Comparison of ENCODE assay signal across 34 mouse cellular contexts in the genomic region with DNA sequence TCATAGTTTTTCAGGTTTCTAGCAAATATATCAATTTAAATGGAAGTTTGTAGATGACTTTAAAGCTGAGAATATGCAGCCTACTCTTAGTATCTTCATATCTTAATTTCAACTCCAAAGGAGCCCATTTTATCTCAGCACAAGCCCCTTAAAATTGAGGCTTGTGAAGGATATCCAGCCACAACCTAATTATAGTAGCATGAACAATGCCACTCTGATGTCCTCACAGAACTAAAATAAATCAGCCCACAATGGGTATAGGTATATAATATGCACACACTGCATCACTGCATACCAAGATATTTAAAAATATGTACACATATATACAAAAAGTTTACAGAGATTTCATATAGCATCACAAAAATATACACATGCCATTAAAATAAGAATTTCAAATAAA.
"Had no signal": no experiment of that assay in that cellular context is flagged by ENCODE, and none has a peak within 500 bp of the region (broad histone marks: within the 10 kb centered on the region; RNA-seq: fewer than 3 reads in every experiment).

No protein-coding gene starts in this region.

- H3K4me1 ChIP-seq: heart, embryonic 10.5 days; hindbrain, embryonic 10.5 days; hindbrain, embryonic 12.5 days; hindbrain, embryonic 13.5 days; hindbrain, embryonic 15.5 days; intestine, embryonic 15.5 days; kidney, embryonic 15.5 days had no signal

- H3K9me3 ChIP-seq: heart, embryonic 10.5 days; heart, embryonic 12.5 days; heart, embryonic 13.5 days; heart, embryonic 15.5 days; hindbrain, embryonic 10.5 days; hindbrain, embryonic 12.5 days; hindbrain, embryonic 13.5 days; hindbrain, embryonic 15.5 days; intestine, embryonic 15.5 days; kidney, embryonic 15.5 days had no signal

- H3K4me3 ChIP-seq: heart, embryonic 10.5 days; heart, embryonic 12.5 days; heart, embryonic 13.5 days; heart, embryonic 15.5 days; hindbrain, embryonic 10.5 days; hindbrain, embryonic 12.5 days; hindbrain, embryonic 13.5 days; hindbrain, embryonic 15.5 days; intestine, embryonic 15.5 days; kidney, embryonic 15.5 days; layer of hippocampus, adult 2 months; left cerebral cortex, adult 2 months had no signal

- DNase-seq: heart, postnatal 14 days; heart, postnatal 36 days; kidney, adult 11 months; kidney, adult 18-20 months; kidney, adult 2 months; kidney, adult 8-10 months; kidney, adult 9 months; kidney, postnatal 10 days; kidney, postnatal 14 days; kidney, postnatal 25 days; kidney, postnatal 36 days; kidney, postnatal 4 days; layer of hippocampus, adult 9-11 months; layer of hippocampus, postnatal 36 days had no signal

- H3K36me3 ChIP-seq: heart, embryonic 10.5 days; heart, embryonic 12.5 days; heart, embryonic 15.5 days; hindbrain, embryonic 12.5 days; hindbrain, embryonic 15.5 days; intestine, embryonic 15.5 days; kidney, embryonic 15.5 days had no signal

- H3K9ac ChIP-seq: heart, embryonic 12.5 days; heart, embryonic 15.5 days; hindbrain, embryonic 12.5 days; hindbrain, embryonic 13.5 days; hindbrain, embryonic 14.5 days; hindbrain, embryonic 15.5 days; intestine, embryonic 15.5 days; kidney, embryonic 15.5 days had no signal

- H3K27me3 ChIP-seq: heart, embryonic 12.5 days; heart, embryonic 13.5 days; heart, embryonic 15.5 days; hindbrain, embryonic 12.5 days; hindbrain, embryonic 13.5 days; hindbrain, embryonic 15.5 days; intestine, embryonic 15.5 days; kidney, embryonic 15.5 days had no signal

- H3K27ac ChIP-seq: heart, embryonic 10.5 days; heart, embryonic 13.5 days; heart, embryonic 15.5 days; hindbrain, embryonic 10.5 days; hindbrain, embryonic 12.5 days; hindbrain, embryonic 13.5 days; hindbrain, embryonic 14.5 days; hindbrain, embryonic 15.5 days; hindbrain, postnatal 0 days; intestine, embryonic 15.5 days; kidney, embryonic 15.5 days; kidney, postnatal 0 days; layer of hippocampus, adult 2 months; left cerebral cortex, adult 2 months had no signal

- H3K4me2 ChIP-seq: heart, embryonic 11.5 days; heart, embryonic 12.5 days; heart, embryonic 13.5 days; heart, embryonic 15.5 days; hindbrain, embryonic 12.5 days; hindbrain, embryonic 13.5 days; hindbrain, embryonic 14.5 days; hindbrain, embryonic 15.5 days; intestine, embryonic 15.5 days; kidney, embryonic 15.5 days had no signal

- ATAC-seq: hindbrain, embryonic 16.5 days; hindbrain, postnatal 0 days; inflammation-experienced regulatory T-cells, adult 6 months; intestine, embryonic 15.5 days; intestine, embryonic 16.5 days; intestine, postnatal 0 days had no signal
